Mouse (Mus musculus) cortical plate, adult 2 months (tissue): Measurements from ENCODE around the gene Cd2. TPM values are rescaled to one million over a fixed set of nuclear protein-coding genes. Genes with fewer than 3 reads are reported as not detected.

Experiments used
- H3K27ac ChIP-seq: fragments of 200-500 bp; 2 replicates; pipeline ENCODE4 v1.5.1; 2012; ENCODE audit warnings: low read length, control low read depth, inconsistent platforms; ENCODE audit not compliant: insufficient read depth
- H3K4me1 ChIP-seq: fragments of 200-500 bp; 2 replicates; pipeline ENCODE4 v1.6.1; 2011; ENCODE audit warnings: low read length; ENCODE audit not compliant: control insufficient read depth, insufficient read depth
- H3K4me3 ChIP-seq: fragments of 200-500 bp; 2 replicates; pipeline ENCODE4 v1.5.1; 2011; ENCODE audit warnings: mild to moderate bottlenecking, low read length, control low read depth; ENCODE audit not compliant: insufficient read depth
- CTCF ChIP-seq: fragments of 200-500 bp; IDR thresholded peaks from 2 replicates; pipeline ENCODE4 v1.5.1; 2011; ENCODE audit warnings: mild to moderate bottlenecking, control low read depth, low read length; ENCODE audit not compliant: insufficient read depth; ENCODE audit errors: extremely low read depth
- POLR2A ChIP-seq: fragments of 200-500 bp; IDR thresholded peaks from 2 replicates; pipeline ENCODE4 v1.6.1; 2011; ENCODE audit warnings: mild to moderate bottlenecking, low read length, control low read depth; ENCODE audit not compliant: insufficient read depth; ENCODE audit errors: extremely low read depth
- polyA plus RNA-seq: library from polyadenylated mRNA; depleted of rRNA; stranded (reverse); fragments of >200 nt; gene quantifications from 2 replicates; pipeline ENCODE4 v1.2.3, GENCODE M21; 2012; rRNA removed

The Cd2 gene
- polyA plus RNA-seq, 1 experiment, result 0.21 TPM

DNA sequence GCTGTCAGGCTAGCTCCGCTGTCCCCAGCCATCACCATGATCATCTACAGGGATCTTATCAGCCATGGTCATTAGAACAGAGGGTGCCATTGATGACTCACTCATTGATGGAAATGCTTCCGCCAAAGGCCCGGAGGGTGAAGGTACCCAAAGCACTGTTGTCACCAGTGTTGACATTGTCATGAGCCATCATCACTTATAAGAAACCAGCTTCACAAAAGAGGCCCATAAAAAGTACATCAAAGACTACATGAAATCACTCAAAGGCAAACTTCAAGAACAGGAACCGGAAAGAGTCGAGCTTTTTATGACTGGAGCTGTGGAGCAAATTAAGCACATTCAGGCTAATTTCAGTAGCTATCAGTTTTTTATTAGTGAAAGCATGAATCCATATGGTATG lies 54.3 kb downstream of the Cd2 start:
- no peak overlapping the region for H3K27ac ChIP-seq
- H3K4me3 ChIP-seq, result no peak overlapping the region
- no peaks in the 10 kb centered on the region for H3K4me1 ChIP-seq

DNA sequence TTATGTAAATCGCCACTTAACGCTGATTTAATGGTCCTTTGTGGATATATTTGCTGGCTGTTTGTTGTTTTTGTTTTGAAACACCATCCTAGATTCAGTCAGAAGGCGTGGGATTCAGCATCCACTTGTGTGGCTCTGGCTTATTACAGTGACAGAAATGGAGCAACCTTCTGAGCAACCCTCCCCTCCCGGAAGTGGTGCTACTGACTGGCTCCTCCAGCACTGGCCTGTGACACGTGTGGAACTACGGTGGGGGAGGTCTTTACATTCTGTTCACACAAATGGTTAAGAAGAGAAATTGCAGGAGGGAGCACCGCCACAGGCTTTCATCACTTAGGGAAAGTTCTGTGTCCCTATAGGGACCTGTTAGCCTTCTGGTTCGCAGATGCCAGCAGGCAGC lies 55.2 kb downstream of the Cd2 start:
- TF ChIP-seq CTCF, result no peak
- TF ChIP-seq POLR2A, result no peak
- Histone ChIP-seq H3K27ac (no peak overlapping the region), H3K4me1 (no peaks in the 10 kb centered on the region), H3K4me3 (no peak overlapping the region)

More for the DNA sequence above, 54.3 kb downstream of the Cd2 start:
- TF ChIP-seq CTCF (no peak), POLR2A (no peak)

DNA sequence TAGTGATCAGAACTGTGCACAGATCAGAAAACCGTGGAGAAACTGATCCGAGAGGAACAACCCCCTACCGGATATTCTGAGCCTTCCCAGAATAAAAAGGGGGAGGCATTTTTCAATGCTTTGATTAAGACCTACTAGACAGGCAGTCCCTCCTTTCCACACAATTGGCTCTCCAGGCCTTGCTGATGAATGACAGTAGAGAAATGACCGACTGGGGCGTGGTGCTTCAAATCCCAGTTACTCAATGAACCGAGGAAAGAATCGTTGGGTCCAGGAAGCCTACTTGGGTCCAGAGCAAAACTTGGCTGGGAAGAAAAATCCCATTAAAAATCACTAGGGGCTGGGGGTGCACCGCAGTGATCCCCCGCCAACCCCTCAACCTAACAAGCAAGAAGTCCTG lies 57.5 kb downstream of the Cd2 start:
- Histone ChIP-seq H3K27ac (no peak overlapping the region), H3K4me3 (no peak overlapping the region), H3K4me1 (no peaks in the 10 kb centered on the region)
- TF ChIP-seq POLR2A (no peak), CTCF (no peak)

DNA sequence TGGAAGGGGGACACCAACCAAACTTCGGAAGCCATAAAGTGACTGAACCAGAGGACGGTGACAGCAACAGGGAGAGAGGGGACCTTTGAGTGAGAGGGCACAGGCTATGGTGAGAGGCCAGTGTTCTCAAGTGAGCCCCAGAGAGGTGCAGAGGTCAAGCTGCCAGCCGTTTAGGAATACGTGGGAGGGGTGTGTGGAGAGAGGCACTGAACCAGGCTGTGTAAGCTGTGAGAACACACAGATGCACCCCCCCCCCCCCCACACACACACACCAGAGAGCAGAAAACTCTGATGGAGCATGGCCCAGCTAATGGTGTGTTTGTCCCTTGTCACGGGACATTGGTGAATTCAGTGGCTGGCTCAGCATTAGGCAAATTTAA lies 58.2 kb downstream of the Cd2 start:
- Histone ChIP-seq H3K4me3 (no peak overlapping the region), H3K4me1 (no peaks in the 10 kb centered on the region), H3K27ac (no peak overlapping the region)
- TF ChIP-seq CTCF, result no peak
- TF ChIP-seq POLR2A, result no peak

DNA sequence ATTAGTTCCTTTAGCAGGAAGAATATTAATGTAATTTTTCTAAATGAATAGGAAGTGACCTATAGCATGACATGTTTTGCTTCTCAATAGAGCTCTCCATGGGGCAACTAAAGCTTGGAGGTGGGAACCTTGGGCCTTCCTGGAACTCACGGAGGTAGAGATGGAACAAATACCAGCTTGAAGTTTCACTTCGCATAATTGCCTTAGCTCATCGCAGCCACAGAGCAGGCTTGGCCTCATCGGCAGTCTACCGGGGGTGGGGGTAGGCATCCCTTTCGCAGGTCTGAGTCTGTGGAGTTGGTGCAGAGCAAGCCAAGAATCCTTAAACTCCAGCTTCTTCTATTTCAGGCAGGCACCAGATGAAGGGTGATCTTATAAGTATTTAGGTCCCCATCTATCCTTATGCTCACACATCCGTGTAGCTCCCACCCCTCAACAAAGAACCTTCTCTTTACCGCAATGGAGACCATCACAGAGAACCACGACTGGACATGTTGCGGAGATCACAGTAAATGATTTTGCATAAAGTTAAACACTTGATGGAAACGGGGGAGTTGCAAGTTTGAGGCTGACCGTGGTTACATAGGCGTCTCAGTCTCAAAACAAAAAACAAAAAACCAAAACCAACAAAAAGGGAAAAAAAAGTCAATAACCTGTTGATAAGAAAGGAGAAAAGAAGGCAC lies 58.7 kb downstream of the Cd2 start:
- no peaks in the 10 kb centered on the region for H3K4me1 ChIP-seq
- no peak overlapping the region for H3K27ac ChIP-seq
- no peak overlapping the region for H3K4me3 ChIP-seq
- TF ChIP-seq POLR2A (no peak), CTCF (no peak)

DNA sequence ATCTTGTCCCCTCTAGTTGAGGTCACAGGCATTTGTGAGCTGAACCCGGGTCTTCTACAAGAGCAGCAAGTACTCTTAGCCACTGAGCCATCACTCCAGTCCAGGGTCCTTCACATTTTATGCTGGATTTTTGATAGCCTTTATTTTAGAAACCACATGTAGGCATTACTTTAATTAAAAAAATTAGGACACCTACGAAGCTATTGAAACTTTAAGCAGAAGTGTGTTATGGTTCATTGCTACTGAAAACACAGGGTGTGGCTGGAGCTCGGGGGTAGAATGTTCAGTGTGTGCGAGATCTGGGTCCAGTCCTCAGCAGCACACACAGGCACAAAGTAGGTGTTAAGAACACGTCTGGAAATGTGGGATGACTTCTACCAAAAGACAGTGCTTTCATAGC lies 59.7 kb downstream of the Cd2 start:
- TF ChIP-seq CTCF (no peak), POLR2A (no peak)
- Histone ChIP-seq H3K27ac (no peak overlapping the region), H3K4me1 (no peaks in the 10 kb centered on the region), H3K4me3 (no peak overlapping the region)

Other genes starting within 250 kb of the Cd2 start
- gene Ptgfrn, start 177.7 kb downstream of the Cd2 start, polyA plus RNA-seq, result 11.0 and 12.0 TPM in 2 replicates
- 4.2 and 4.6 TPM in 2 replicates for gene Igsf3, start 89.1 kb upstream of the Cd2 start, polyA plus RNA-seq